In genomic region chr1:133504116-133504515, GRCm38 (mm10) we compare ENCODE assay signal across 23 mouse cellular contexts.
DNase-seq lines count a peak whose midpoint lies in the region; ATAC-seq lines count a peak whose summit lies in the region.
"Had no signal": no experiment of that assay in that cellular context is flagged by ENCODE, and none has a peak within 500 bp of the region (broad histone marks: within the 10 kb centered on the region; RNA-seq: fewer than 3 reads in every experiment).

No protein-coding gene starts in this region.

- no peak overlapping the region for H3K9ac ChIP-seq in forebrain, embryonic 15.5 days (replicated peaks)
- H3K9ac ChIP-seq: embryonic facial prominence, embryonic 13.5 days; embryonic facial prominence, embryonic 15.5 days; forebrain, embryonic 12.5 days; forebrain, postnatal 0 days had no signal

- 0 out of 2 replicates have a peak, but pooled peaks cover 5% of the 10 kb centered on the region for H3K4me1 ChIP-seq in forebrain, embryonic 15.5 days
- H3K4me1 ChIP-seq: embryonic facial prominence, embryonic 13.5 days; embryonic facial prominence, embryonic 15.5 days had no signal

- no peak overlapping the region for H3K4me3 ChIP-seq in forebrain, embryonic 15.5 days
- H3K4me3 ChIP-seq: embryonic facial prominence, embryonic 13.5 days; embryonic facial prominence, embryonic 15.5 days; erythroblast, embryonic 14.5 days; forebrain, embryonic 10.5 days; forebrain, embryonic 12.5 days had no signal

- H3K4me2 ChIP-seq in forebrain, embryonic 15.5 days (replicated peaks), result no peak overlapping the region
- H3K4me2 ChIP-seq: embryonic facial prominence, embryonic 13.5 days; embryonic facial prominence, embryonic 15.5 days; forebrain, embryonic 12.5 days had no signal

- 88% methylated on average over 3 of the region's 3 CpGs for WGBS in forebrain, embryonic 15.5 days

- H3K27me3 ChIP-seq in forebrain, embryonic 15.5 days, result no peaks in the 10 kb centered on the region
- H3K27me3 ChIP-seq: embryonic facial prominence, embryonic 13.5 days; embryonic facial prominence, embryonic 15.5 days had no signal

- no peak for ATAC-seq in forebrain, embryonic 15.5 days (replicated peaks)
- ATAC-seq: forebrain, embryonic 14.5 days; forebrain, postnatal 0 days; Patski had no signal

- H3K27ac ChIP-seq in forebrain, embryonic 15.5 days (replicated peaks), result no peak overlapping the region
- H3K27ac ChIP-seq: embryonic facial prominence, embryonic 13.5 days; embryonic facial prominence, embryonic 15.5 days; forebrain, embryonic 10.5 days; forebrain, embryonic 12.5 days had no signal

- DNase-seq in ES-CJ7 (ENCODE audit: low read depth, low spot score), result peak; percentile 69
- peak; percentile 21 for DNase-seq in R1 (ENCODE audit: low read depth, low spot score)
- DNase-seq in gastrocnemius, adult 18-20 months (ENCODE audit: low spot score), result no peak
- no peak for DNase-seq in frontal cortex, adult 2 months (ENCODE audit: extremely low spot score in 1 of 2, low spot score in 1 of 2)
- DNase-seq: adrenal gland, adult 2 months; adrenal gland, postnatal 10 days; adrenal gland, postnatal 25 days; cerebellum, adult 11 months; cerebellum, adult 18-20 months; cerebellum, adult 8-10 months; cerebellum, adult 9-11 months; cerebellum, postnatal 14 days; cerebellum, postnatal 36 days; embryo, embryonic 11 days; forebrain, postnatal 0 days had no signal

- no peaks in the 10 kb centered on the region for H3K9me3 ChIP-seq in forebrain, embryonic 15.5 days
- H3K9me3 ChIP-seq: embryonic facial prominence, embryonic 13.5 days; embryonic facial prominence, embryonic 15.5 days; forebrain, embryonic 10.5 days; forebrain, embryonic 12.5 days had no signal

- no peaks in the 10 kb centered on the region for H3K36me3 ChIP-seq in forebrain, embryonic 15.5 days
- H3K36me3 ChIP-seq: embryonic facial prominence, embryonic 13.5 days; embryonic facial prominence, embryonic 15.5 days; forebrain, embryonic 10.5 days; forebrain, embryonic 12.5 days had no signal

Comparison
In these comparisons a context has a peak if more than half of its experiments do, and no peak if none do; other contexts are left out.
1. DNase-seq: peak in ES-CJ7 (single experiment) and R1 (single experiment); none in gastrocnemius, adult 18-20 months (single experiment) and frontal cortex, adult 2 months (0 of 2).